Mouse (Mus musculus) c-Kit-negative CD71-positive TER-119-positive erythroid progenitor cells, embryonic 14.5 days (primary cell): ENCODE measurements around the gene Tusc2.
A peak's percentile ranks its signal among the peaks of the same experiment; 100 is the strongest.
"Not testable (repeated sequence)": the region's sequence is repeated elsewhere in the genome, so short reads cannot be mapped to it uniquely, and the experiment has no call there.

Source experiments
- DNase-seq: peaks from one replicate; pipeline ENCODE4 v3.0.0-alpha.2; 2013; ENCODE audit warnings: low read depth, low spot score

Tusc2 gene

GRCm38 (mm10) chr9:107545199-107545598 is 17.9 kb upstream of the Tusc2 start:
- no peak for DNase-seq

DNA sequence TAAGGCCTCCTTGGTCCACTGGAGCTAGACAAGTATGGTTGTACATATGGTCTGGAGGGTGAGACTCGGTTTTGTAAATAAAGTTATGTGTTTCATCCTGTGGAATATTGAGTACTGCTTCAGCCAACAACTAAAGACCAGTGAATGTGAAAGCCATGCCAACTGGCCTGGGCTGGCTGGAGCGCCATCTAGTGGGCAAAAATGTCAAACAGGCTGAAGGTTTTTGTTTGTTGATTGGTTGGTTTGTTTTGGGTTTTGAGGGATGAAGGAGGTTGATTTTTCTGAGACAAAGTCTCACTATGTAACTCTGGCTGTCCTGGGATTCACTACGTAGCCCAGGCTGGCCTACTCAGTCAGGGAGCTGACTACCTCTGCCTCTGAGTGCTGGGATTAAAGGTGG is 17.5 kb upstream of the Tusc2 start:
- DNase-seq = peak; percentile 65

DNA sequence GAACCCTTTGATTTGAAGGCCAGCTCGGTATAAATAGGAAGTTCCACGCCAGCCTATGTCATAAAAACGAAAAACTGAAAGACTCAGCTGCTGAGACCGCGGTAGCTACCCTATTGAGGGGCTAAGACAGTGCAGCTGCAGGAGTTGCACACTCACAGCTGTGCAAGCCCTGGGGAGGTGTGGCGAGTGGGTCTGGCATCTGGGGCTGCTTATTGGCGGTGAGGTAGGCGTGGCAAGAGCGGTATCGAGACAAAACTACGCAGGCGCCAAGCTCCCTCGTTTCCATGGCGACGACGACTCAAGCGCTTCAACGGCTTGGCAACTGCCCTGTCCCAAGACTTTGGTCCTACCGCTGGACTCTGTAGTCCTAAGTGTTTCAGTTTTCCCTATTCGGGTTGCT is 16.0 kb upstream of the Tusc2 start, which contains the start of gene Zmynd10:
Gene Zmynd10, plus strand, starts transcription at position 273 of the 400 bp plus-strand sequence.
- peak; percentile 85 for DNase-seq

DNA sequence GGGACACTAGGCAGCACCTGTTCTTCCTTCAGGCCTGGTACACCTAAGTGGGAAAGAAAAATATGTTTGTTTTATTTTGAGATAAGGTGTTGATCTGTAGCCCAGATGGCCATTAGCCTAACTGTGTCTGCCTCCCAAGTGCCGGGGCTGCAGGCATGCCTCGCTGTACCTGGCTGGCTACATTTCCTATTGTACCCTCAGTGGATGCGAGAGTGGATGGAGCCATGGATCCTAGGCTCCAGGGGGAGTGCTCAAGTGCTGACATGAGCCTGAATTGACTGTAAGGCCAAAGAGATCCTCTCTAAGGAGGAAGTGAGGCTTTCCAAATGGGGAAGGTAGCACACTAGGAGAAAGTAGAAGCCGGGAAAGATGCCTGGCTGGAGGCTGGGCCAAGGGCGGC is 15.1 kb upstream of the Tusc2 start:
- no peak for DNase-seq

- DNase-seq = no peak
Measured at GRCm38 (mm10) chr9:107548820-107549219, 14.2 kb upstream of the Tusc2 start.

GRCm38 (mm10) chr9:107549297-107550074 is 13.6 kb upstream of the Tusc2 start:
- DNase-seq = no peak

GRCm38 (mm10) chr9:107550491-107551116 is 12.5 kb upstream of the Tusc2 start:
- no peak for DNase-seq

- peak; percentile 60 for DNase-seq
Measured at GRCm38 (mm10) chr9:107551117-107551889, 11.8 kb upstream of the Tusc2 start, which contains the start of gene Rassf1. Gene Rassf1 (plus strand): TSS chr9:107551555.

GRCm38 (mm10) chr9:107551890-107552355 is 11.1 kb upstream of the Tusc2 start:
- DNase-seq = no peak

DNA sequence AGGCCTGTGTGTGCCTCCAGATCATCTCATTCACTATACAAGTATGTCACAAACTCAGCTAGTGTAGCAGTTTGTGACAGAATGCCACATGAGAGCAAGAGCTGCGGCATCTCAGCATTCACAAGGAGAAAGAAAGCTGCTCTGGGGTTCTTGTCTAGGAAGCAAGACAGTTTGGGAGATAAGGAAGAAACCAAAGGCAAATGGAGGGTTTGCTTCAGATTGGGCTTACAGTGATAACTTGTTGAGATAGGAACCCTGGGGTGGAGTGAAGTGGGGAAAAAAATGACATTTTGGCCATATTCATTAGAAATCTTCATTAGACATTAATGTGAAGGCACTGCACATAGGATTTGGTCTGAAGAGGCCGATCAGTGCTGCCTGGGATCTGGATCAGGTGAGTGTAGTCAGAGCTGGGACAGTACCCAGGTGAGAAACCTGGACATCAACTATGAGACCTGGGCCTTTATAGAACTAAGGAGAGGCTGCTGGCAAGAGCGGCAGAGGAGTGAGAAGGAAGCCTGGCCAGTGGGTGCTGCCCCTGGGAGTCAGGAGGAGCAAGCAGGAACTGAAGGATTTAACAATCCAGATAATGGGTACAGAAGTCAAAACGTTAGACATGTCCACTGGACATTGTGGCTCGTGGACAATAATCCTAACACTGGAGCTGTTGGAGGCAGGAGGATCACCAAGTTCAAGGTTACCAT is 10.2 kb upstream of the Tusc2 start:
- DNase-seq = no peak

DNA sequence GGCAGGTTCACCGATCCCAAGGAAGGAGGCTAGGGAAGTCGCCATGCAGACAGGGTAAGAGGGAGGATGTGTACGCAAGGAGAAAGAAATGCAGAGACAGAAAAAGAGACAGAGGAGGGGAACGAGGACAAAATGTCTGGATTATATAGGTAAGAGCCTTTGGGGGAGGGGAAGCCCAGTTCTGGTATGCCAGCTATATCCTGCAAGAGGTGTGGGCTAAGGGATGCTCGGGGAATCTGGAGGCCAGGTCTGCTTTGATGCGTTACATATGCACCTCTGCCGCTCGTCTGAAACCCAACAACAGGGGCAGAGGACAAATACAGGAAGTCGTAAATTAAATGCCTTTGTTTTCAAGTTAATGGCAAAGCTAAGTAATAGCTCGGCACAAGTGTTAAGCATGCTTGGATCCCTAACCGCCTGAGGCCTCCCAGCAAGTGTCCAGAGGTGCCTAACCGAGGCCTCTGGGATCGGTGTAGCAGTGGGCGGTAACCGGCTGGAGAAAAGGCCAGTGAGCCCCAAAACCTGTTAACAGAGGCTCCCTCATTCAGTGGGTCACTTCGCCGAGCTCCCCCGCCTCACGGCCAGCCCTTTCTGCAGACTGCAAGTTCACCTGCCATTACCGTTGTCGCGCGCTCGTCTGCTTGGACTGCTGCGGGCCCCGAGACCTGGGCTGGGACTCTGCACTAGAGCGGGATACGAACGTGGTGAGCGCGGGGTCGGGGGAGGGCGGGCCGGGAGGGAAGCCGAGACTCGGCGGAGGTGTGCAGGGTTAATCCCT is 9.3 kb upstream of the Tusc2 start:
- no peak for DNase-seq

- DNase-seq = peak; percentile 96
Measured at GRCm38 (mm10) chr9:107554319-107554825, 8.7 kb upstream of the Tusc2 start.

DNA sequence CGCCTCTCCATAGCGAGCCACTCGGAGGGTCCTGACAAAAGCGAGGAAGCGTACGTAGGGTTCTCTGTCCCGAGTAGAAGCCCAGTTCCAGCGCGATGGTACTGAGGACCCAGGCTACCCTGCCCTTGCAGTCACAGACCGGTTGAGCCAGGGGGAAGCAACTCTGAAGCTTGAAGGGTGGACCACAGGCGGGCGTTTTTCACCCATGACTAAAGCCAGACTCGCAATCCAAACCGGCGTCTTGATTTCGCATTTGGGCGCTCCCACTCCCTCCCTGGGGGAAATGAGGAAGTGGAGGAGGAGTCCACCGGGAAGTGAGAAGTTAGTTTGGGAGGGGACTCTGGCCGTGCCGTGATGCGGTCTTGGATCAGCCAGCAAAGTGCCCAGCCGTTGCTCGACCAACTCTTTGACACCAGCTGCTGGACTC is 8.0 kb upstream of the Tusc2 start:
- no peak for DNase-seq

DNA sequence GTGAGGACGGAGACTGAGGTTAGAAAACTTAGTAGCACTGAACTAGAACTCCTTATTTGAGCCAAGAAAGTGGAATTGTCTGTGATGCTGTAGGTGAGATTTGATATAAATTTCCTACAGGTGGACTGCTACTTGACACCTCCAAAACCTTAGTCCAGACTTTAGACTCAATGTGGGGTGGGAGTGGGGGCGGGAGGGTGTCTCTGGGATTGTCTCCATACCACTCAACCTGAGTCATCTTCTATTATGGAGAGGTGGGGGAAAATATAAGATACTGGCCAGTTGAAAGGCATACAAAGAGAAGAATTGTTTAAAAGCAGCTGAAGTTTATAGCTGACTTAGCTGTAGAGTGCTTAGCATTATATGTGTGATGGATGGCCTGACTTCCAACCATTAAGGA is 7.4 kb upstream of the Tusc2 start:
- DNase-seq = no peak

DNA sequence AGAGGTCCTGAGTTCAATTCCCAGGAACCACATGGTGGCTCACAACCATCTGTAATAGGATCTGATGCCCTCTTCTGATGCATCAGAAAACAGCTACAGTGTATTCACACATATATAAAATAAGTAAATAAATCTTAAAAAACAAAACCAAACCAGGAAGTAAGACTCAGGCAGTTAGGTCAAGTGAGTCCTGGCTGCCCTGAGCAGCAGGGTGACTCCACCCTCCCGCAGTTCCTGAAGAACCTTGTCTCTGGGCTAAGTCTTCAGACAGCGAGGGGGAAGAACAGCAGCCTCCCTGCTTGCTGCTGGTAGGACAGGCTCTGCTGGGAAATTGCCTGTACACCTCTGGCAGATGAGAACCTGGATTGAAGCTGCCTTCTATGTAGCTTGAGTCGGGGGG is 6.7 kb upstream of the Tusc2 start:
- DNase-seq = no peak

- not testable (repeated sequence) for DNase-seq
Measured at GRCm38 (mm10) chr9:107565556-107565955, 2.5 kb downstream of the Tusc2 start.

DNA sequence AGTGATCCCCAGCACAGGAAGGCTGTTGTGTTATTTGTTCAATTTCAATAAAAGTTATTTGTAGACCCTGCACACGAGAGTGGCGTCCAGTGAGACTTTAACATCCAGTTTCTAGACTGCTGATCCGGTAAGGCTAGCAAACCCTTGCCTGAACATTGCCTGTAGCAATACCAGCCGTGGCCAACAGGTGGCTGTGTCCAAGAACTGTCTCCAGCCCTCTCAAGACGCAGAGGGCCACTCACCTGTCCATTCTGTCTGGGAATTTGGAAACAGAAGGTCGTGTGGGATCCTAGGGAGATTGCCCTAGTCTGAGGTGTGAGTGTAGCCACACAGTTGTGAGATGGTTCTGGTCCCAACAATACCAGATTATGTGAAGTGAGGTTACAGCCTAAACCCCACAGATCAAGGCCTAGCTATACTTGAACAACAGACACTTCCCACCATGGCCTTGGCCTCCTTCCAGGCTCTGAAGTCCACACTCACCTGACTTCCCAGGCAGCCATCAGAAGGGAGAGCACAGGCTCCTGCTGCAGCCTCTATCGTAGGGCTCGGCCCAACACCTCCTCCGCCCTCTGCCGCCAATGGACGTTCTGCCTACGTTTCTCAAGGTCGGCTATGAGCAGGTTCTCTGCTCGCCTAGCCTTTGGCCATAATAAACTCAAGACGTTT is 3.1 kb downstream of the Tusc2 start:
- peak; percentile 75 for DNase-seq

- no peak for DNase-seq
Measured at GRCm38 (mm10) chr9:107566855-107567254, 3.8 kb downstream of the Tusc2 start.

GRCm38 (mm10) chr9:107567702-107568319 is 4.8 kb downstream of the Tusc2 start, which contains the start of gene Hyal2:
Gene Hyal2 (plus strand): TSS chr9:107567945.
- no peak for DNase-seq
